Mouse (Mus musculus) embryonic facial prominence, embryonic 11.5 days (tissue): ENCODE data around the gene Psmb8. TPM values are rescaled to one million over a fixed set of nuclear protein-coding genes. Genes with fewer than 3 reads are reported as not detected.

ENCODE experiments used
- ATAC-seq: fragments of 200-750 bp; cut with Nextera tagmentation; replicated peaks from 2 replicates; pipeline ENCODE4 v1.8.0; 2017; ENCODE audit warnings: low read depth; ENCODE audit not compliant: insufficient number of reproducible peaks, low FRiP score, low TSS enrichment
- DNase-seq: peaks from one replicate; pipeline ENCODE4 v3.0.0-alpha.2; 2015; ENCODE audit warnings: low spot score
- H3K27ac ChIP-seq: fragments of 300-500 bp; sonication (generic); replicated peaks from 2 replicates; pipeline ENCODE4 v1.5.1; 2014; ENCODE audit warnings: mild to moderate bottlenecking, low read depth, low read length, control low read depth
- H3K27me3 ChIP-seq: fragments of 300-500 bp; sonication (generic); 2 replicates; pipeline ENCODE4 v1.6.1; 2014; ENCODE audit warnings: mild to moderate bottlenecking, low read length, moderate library complexity, mixed read lengths; ENCODE audit not compliant: control insufficient read depth, insufficient read depth
- H3K36me3 ChIP-seq: fragments of 300-500 bp; sonication (generic); replicated peaks from 2 replicates; pipeline ENCODE4 v1.6.1; 2014; ENCODE audit warnings: low read depth, mild to moderate bottlenecking, low read length, moderate library complexity, mixed read lengths; ENCODE audit not compliant: control insufficient read depth, insufficient read depth
- H3K4me1 ChIP-seq: fragments of 300-500 bp; sonication (generic); 2 replicates; pipeline ENCODE4 v1.6.1; 2014; ENCODE audit warnings: low read length, mixed read lengths; ENCODE audit not compliant: control insufficient read depth, insufficient read depth
- H3K4me2 ChIP-seq: fragments of 300-500 bp; sonication (generic); 2 replicates; pipeline ENCODE4 v1.6.1; 2014; ENCODE audit warnings: low read depth, mild to moderate bottlenecking, control low read depth, low read length, moderate library complexity
- H3K4me3 ChIP-seq: fragments of 300-500 bp; sonication (generic); 2 replicates; pipeline ENCODE4 v1.5.1; 2014; ENCODE audit warnings: low read depth, low read length, control low read depth
- H3K9ac ChIP-seq: fragments of 300-500 bp; sonication (generic); replicated peaks from 2 replicates; pipeline ENCODE4 v1.6.1; 2014; ENCODE audit warnings: mild to moderate bottlenecking, control low read depth, low read length
- H3K9me3 ChIP-seq: fragments of 300-500 bp; sonication (generic); replicated peaks from 2 replicates; pipeline ENCODE4 v1.6.1; 2016; ENCODE audit warnings: mild to moderate bottlenecking, low read length, inconsistent platforms, mixed read lengths; ENCODE audit not compliant: control insufficient read depth
- WGBS: fragments of 180-500 bp; shearing (Covaris S2); extraction: QIAGEN DNeasy Blood & Tissue Kit; methylation state at CpG from one replicate; pipeline ENCODE4 v1.1.7; 2014; 5-methylcytosine and 5-hydroxymethylcytosine counted together
- polyA plus RNA-seq: library from polyadenylated mRNA; unstranded; fragments of >200 nt; fragmentation: Nextera tagmentation; extraction: Ambion mirVana; gene quantifications from 2 replicates; pipeline ENCODE4 v1.2.1, GENCODE M21; 2014

The Psmb8 gene
- polyA plus RNA-seq, 1 experiment from 2014 or later: 2.1 TPM

DNA sequence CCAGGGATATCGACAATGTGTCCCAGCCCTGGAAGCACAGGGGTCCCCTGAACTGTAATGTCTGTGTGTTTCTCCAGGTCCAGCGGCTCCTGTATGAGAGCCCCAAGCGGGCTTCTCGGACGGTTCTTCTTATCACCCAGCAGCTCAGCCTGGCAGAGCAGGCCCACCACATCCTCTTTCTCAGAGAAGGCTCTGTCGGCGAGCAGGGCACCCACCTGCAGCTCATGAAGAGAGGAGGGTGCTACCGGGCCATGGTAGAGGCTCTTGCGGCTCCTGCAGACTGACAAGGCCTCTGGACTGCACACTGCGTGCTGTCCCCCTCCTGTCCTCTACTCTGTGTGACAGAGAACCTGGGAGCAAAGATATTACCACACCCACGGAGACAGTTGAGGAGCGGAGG is 1.0 kb upstream of the Psmb8 start:
- no peak overlapping the region for H3K27ac ChIP-seq
- no peak overlapping the region for H3K4me3 ChIP-seq
- 31% methylated on average over 12 of the region's 12 CpGs for WGBS

DNA sequence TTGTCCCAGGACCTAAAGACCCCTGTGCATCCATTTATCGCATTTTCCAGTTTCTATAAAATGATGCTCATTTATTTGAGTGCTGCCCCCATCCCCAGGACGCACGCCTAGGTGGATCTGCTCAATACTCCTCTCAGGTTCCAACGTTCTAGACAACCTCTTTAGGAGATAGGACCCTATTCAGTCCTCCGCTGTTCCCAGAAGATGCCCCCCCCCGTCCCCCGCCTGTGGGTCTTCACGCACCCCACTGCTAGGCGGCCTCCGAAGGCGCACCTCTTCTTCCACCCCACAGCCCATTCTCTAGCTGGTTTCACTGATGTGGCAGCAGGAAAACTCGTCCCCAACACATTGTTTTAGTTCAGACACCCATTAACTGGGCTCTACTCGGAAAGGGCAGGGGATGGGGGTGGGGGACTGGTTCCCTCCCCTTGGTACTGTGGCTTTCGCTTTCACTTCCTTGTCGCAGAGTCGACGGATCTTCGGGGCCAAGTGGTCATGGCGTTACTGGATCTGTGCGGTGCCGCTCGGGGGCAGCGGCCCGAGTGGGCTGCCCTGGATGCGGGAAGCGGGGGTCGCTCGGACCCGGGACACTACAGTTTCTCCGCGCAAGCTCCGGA is 491 bp downstream of the Psmb8 start:
- Histone ChIP-seq H3K4me2 (peak overlapping the region; percentile 60), H3K36me3 (no peaks in the 10 kb centered on the region), H3K27me3 (peaks cover 60% of the 10 kb centered on the region), H3K9me3 (no peaks in the 10 kb centered on the region), H3K27ac (no peak overlapping the region), H3K4me3 (peak overlapping the region; percentile 31), H3K4me1 (no peaks in the 10 kb centered on the region; the same call in 1 of the 2 replicates), H3K9ac (no peak overlapping the region)
- 3% methylated on average over 32 of the region's 32 CpGs for WGBS
- no peak for DNase-seq
- ATAC-seq: no peak

More for the DNA sequence above, 1.0 kb upstream of the Psmb8 start:
- DNase-seq (no peak), ATAC-seq (no peak)
- Histone ChIP-seq H3K36me3 (no peaks in the 10 kb centered on the region), H3K4me2 (no peak overlapping the region), H3K9me3 (no peaks in the 10 kb centered on the region), H3K4me1 (no peaks in the 10 kb centered on the region; the same call in 1 of the 2 replicates), H3K27me3 (peaks cover 65% of the 10 kb centered on the region), H3K9ac (no peak overlapping the region)

DNA sequence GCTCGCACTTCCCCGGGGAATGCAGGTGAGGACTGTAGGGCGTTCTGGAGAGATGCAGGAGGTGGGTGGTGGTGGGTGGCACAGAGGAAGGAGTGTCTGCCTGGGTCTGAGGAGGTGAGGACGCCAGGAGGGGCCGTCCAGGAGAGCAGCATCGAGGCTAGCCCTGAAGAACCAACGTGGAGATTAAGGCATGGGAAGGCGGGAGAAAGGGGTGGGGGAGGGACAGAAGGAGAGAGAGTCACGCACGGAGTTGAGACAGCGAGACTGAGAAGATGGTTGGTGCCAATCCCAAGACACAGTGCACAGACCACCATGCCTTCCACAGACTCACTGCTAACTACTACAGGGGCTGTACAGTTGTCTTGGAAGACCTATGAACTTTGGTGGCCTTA is 996 bp downstream of the Psmb8 start:
- 8% methylated on average over 11 of the region's 11 CpGs for WGBS
- H3K27me3 ChIP-seq: peaks cover 62% of the 10 kb centered on the region
- H3K9ac ChIP-seq: no peak overlapping the region

DNA sequence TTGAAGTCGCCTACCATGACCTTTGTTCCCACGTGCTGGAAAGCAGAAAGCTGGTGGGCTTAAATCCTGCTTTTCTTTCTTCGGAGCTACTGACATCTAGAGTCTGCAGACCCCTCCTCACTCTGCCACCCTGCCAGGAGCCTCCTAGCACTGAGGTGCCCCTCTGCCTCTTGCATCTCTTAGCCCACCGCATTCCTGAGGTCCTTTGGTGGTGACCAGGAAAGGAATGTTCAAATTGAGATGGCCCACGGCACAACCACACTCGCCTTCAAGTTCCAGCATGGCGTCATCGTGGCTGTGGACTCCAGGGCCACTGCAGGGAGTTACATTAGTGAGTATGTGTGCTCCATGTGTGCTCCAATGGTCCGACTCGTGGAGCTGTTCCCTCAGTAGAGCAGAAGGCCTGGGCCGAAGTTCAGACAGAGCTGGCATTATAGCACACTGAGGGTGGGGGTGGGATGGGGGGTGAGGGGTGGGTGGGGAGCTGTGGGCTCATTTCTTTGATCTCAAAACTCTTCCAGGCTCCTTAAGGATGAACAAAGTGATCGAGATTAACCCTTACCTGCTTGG is 1.6 kb downstream of the Psmb8 start:
- H3K4me2 ChIP-seq: no peak overlapping the region
- DNase-seq (no peak), ATAC-seq (no peak)
- no peaks in the 10 kb centered on the region for H3K36me3 ChIP-seq
- no peaks in the 10 kb centered on the region for H3K9me3 ChIP-seq
- H3K4me3 ChIP-seq: no peak overlapping the region
- H3K4me1 ChIP-seq: no peaks in the 10 kb centered on the region; the same call in 1 of the 2 replicates
- no peak overlapping the region for H3K9ac ChIP-seq
- H3K27ac ChIP-seq: no peak overlapping the region
- H3K27me3 ChIP-seq: peaks cover 57% of the 10 kb centered on the region
- 65% methylated on average over 12 of the region's 12 CpGs for WGBS

More for the DNA sequence above, 996 bp downstream of the Psmb8 start:
- no peaks in the 10 kb centered on the region; the same call in 1 of the 2 replicates for H3K4me1 ChIP-seq
- no peak overlapping the region for H3K4me2 ChIP-seq
- no peak for DNase-seq
- no peaks in the 10 kb centered on the region for H3K9me3 ChIP-seq
- H3K4me3 ChIP-seq: no peak overlapping the region
- no peak overlapping the region for H3K27ac ChIP-seq
- H3K36me3 ChIP-seq: no peaks in the 10 kb centered on the region
- no peak for ATAC-seq

DNA sequence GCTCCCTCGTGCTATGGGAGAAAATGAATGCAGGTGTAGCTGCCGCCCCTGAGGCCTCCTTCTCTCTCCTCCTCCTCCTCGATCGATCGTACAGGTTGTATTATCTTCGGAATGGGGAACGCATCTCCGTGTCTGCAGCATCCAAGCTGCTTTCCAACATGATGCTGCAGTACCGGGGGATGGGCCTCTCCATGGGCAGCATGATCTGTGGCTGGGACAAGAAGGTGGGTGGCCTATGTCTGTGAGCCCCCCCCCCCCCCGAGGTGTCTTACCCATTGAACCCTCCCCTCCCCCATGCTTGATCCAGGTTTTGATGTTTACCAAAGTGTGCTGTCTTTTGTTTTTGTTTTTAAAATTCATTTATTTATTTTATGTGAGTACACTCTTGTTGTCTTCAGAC is 2.5 kb downstream of the Psmb8 start:
- 79% methylated on average over 10 of the region's 10 CpGs for WGBS
- H3K9ac ChIP-seq: no peak overlapping the region
- no peak overlapping the region for H3K4me2 ChIP-seq
- no peak for ATAC-seq
- peaks cover 55% of the 10 kb centered on the region for H3K27me3 ChIP-seq
- H3K27ac ChIP-seq: no peak overlapping the region
- no peak overlapping the region for H3K4me3 ChIP-seq
- no peaks in the 10 kb centered on the region for H3K9me3 ChIP-seq
- no peaks in the 10 kb centered on the region for H3K36me3 ChIP-seq
- H3K4me1 ChIP-seq: no peaks in the 10 kb centered on the region; the same call in 1 of the 2 replicates
- no peak for DNase-seq

DNA sequence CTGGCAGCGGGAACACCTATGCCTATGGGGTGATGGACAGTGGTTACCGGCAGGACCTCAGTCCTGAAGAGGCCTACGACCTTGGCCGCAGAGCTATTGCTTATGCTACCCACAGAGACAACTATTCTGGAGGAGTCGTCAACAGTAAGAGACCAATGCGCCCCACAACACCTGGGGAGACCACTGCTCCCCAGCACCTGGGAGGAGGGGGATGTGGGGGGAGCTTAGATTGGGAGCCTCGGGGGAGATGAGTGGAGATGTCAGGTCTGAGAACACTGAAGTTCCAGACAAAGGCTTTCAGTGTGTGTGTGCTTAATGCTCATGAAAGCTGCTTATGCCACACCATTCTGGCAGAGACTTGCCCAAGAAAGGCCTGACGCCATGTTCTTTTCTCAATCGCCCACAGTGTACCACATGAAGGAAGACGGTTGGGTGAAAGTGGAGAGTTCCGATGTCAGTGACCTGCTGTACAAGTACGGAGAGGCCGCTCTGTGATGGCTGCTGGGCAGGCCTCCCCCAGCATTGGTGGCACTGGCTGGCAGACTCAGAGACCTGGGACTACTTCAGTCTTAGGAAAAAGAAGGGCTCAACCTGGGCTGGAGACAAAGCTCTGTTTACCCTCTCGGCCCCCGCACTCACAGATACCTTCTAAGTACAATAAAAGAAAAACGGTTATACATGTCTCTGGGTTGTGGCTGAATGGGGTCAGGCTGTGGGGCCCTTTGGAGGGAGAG is 3.4 kb downstream of the Psmb8 start:
- peaks cover 55% of the 10 kb centered on the region for H3K27me3 ChIP-seq
- H3K4me1 ChIP-seq: no peaks in the 10 kb centered on the region; the same call in 1 of the 2 replicates
- ATAC-seq: no peak
- H3K4me3 ChIP-seq: no peak overlapping the region
- H3K9ac ChIP-seq: no peak overlapping the region
- H3K36me3 ChIP-seq: no peaks in the 10 kb centered on the region
- no peak overlapping the region for H3K27ac ChIP-seq
- DNase-seq: no peak
- H3K4me2 ChIP-seq: no peak overlapping the region
- WGBS: 84% methylated on average over 16 of the region's 16 CpGs
- H3K9me3 ChIP-seq: no peaks in the 10 kb centered on the region

DNA sequence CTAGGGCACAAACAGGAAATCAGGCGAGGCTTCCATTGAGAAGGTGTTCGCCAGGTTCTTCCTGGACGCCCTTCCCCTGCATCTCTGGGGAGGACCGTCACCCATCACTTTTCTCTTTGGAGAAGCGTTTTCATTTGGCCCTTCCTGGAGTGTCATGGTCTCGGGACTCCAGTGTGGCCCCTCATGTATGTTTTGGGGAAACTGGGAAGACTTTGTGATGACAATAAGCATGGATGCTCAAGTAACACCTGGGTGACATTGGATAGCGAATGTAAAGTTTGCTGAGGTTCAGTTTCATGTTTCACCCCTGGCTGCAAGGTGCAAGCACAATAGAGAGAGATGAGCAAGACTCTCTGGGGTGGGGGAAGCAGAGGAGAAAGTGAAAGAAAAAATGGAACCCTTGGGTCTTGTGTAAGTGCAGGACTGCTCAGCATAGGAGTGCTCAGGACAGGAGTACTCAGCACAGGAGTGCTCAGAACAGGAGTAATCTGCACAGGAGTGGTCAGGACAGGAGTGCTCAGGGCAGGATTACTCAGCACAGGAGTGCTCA is 4.1 kb downstream of the Psmb8 start:
- WGBS: 66% methylated on average over 7 of the region's 7 CpGs
- no peak for ATAC-seq
- no peaks in the 10 kb centered on the region for H3K9me3 ChIP-seq

More for the DNA sequence above, 4.1 kb downstream of the Psmb8 start:
- Histone ChIP-seq H3K4me3 (no peak overlapping the region), H3K27me3 (peaks cover 53% of the 10 kb centered on the region), H3K9ac (no peak overlapping the region), H3K36me3 (no peaks in the 10 kb centered on the region), H3K4me2 (no peak overlapping the region), H3K27ac (no peak overlapping the region), H3K4me1 (no peaks in the 10 kb centered on the region; the same call in 1 of the 2 replicates)
- no peak for DNase-seq
